Mouse (Mus musculus) frontal cortex, adult 2 months (tissue): ENCODE results near the gene Cebpa. TPM values are rescaled to one million over a fixed set of nuclear protein-coding genes. Genes with fewer than 3 reads are reported as not detected.

Experiments used
- DNase-seq, 2 experiments: peaks; one replicate each; pipeline ENCODE4 v3.0.0; 2022; ENCODE audit warnings: low spot score in 1 of 2; ENCODE audit errors: extremely low spot score in 1 of 2
- polyA plus RNA-seq: library from polyadenylated mRNA; depleted of rRNA; stranded (reverse); fragments of >200 nt; gene quantifications from 2 replicates; pipeline ENCODE4 v1.2.3, GENCODE M21; 2012

The Cebpa gene
- polyA plus RNA-seq, 1 experiment: 5.3 TPM

DNA sequence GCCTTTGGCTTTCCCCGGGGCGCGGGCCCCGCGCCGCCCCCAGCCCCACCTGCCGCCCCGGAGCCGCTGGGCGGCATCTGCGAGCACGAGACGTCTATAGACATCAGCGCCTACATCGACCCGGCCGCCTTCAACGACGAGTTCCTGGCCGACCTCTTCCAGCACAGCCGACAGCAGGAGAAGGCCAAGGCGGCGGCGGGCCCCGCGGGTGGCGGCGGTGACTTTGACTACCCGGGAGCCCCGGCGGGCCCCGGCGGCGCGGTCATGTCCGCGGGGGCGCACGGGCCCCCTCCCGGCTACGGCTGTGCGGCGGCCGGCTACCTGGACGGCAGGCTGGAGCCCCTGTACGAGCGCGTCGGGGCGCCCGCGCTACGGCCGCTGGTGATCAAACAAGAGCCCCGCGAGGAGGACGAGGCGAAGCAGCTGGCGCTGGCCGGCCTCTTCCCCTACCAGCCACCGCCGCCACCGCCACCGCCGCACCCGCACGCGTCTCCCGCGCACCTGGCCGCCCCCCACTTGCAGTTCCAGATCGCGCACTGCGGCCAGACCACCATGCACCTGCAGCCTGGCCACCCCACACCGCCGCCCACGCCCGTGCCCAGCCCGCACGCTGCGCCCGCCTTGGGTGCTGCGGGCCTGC is 533 bp downstream of the Cebpa start:
- peak in 1 of 2 experiments; percentile 21 for DNase-seq

DNA sequence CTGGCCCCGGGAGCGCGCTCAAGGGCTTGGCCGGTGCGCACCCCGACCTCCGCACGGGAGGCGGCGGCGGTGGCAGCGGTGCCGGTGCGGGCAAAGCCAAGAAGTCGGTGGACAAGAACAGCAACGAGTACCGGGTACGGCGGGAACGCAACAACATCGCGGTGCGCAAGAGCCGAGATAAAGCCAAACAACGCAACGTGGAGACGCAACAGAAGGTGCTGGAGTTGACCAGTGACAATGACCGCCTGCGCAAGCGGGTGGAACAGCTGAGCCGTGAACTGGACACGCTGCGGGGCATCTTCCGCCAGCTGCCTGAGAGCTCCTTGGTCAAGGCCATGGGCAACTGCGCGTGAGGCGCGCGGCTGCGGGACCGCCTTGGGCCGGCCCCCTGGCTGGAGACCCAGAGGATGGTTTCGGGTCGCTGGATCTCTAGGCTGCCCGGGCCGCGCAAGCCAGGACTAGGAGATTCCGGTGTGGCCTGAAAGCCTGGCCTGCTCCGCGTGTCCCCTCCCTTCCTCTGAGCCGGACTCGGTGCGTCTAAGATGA is 1.1 kb downstream of the Cebpa start:
- no peak for DNase-seq

DNA sequence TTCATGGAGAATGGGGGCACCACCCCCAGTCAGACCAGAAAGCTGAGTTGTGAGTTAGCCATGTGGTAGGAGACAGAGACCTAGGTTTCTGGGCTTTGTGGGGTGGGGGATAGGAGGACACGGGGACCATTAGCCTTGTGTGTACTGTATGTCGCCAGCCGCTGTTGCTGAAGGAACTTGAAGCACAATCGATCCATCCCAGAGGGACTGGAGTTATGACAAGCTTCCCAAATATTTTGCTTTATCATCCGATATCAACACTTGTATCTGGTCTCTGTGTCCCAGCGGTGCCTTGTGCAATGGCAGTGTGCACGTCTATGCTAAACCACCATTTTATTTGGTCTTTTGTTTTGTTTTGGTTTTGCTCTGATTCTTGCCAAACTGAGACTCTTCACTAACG is 2.1 kb downstream of the Cebpa start:
- no peak for DNase-seq

DNA sequence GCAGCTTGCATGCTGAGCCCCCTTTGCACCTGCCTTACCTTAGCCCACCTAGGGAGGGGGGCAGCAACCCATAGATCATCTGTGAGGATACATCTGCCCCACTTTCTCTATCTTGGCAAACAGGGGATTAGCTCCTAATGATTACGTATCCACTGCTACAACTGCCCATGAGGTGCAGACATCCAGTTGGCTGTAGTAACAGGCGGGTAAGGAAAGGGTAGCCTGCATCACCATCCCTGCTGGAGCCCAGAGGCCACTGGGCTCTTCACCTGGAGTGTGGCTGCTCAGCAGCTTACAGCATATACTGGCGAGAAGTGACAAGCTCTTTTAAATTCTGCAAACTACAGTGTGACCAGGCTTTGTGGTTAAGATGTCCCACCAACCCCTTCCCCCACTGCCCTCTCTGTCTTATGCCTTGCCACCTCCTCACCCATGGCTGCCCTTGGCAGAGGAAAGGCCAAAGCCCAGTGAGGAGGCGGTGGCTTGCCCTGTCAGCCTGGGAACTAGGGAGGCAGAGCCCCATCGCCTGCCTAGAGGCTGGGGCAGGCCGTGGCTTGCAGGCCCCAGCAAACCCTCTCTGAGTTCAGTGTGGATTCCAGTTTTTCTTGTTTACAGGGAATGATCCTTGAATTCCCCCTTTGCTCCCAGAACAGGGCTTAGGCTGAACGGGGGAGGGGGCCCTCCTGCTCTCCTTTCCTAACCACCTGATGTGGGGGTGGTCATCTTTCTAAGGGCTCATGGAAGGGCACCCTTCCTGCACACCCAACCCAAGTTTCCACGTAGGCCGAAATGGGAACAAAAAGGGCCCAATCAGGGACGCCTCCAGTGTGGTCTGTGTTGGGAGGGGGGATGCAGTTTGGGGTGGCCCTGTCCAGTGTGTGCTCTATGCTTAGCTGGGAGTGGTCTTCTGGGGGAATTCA is 3.6 kb downstream of the Cebpa start:
- no peak for DNase-seq

DNA sequence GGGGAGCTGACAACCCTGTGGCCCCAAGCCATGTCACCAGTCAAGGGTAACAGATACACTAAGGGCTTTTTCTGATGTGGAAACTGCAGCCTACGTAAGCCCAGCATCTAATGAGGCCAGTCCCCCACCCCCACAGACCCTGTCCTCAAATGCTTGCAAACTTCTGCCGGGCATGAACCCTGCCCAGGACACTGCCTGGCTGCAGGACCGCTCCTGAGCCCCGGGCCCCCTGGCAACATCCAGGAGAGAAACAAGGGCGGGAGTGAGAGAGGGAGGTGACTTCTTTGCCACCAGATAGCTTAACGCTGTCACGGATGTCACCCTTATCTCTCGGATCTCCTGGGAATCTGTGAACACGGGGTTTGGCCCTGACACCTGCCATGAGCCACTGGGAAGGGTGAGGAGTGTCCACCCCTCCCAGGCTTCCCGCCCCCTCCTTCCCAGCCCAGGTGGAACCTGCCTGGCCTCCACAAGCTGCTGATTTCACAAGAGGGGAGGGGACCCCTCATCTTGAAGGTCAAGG is 4.4 kb downstream of the Cebpa start:
- no peak for DNase-seq

DNA sequence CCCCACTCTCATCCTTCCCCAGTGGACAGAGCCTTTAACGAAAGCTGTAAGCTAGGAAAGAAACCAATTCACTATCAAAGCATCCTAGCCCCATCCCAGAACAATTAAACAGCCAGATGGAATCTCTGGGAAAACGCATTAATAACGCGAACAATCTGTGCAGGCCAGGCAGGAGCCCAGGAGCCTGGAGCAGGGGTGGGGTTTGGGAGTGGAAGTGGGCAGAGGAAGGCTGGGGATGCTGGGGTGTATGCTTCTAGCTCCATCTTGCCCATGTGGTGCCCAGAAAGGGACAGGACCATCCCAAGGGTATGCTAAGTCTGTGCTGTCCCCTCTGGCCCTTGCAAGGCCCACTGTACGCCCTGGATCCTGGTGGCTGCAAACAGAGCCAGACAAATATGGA is 5.1 kb downstream of the Cebpa start:
- DNase-seq: no peak

DNA sequence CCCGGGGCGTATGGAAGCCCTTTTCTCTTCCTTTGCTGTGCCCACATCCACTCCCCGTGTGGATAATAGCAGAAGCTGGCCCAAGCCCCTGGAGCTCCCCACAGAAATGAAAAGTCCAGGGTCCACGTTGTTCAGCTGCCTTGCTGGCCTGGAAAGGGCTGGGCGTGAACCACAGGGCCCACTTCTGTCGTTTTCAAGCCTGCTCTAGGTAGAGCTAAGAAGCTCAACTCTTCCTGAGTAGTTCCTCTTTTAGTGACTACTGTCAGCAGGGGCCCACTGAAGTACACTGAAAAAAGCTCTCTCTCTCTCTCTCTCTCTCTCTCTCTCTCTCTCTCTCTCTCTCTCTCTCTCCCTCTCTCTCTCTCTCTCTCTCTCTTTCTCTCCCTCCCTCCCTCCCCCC is 5.7 kb downstream of the Cebpa start:
- no peak for DNase-seq

DNA sequence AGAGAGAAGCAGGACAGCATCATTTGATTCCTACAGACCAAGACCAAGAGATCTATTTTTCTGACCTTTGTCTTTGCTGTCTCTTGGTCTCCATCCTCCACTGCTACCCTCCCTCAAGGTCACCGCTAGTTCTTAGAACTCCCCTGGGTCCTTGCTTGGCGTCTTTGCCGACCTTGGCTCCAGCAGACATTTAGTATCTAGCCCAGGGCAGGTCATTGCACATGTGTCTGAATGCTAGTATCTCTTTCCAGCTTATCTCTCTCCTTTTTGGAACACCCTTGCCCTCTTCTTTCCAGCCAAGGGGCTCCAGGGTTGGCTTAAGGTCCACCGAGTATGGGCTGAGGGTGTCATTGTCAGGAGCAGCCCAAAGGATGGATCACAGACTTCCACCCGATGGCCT is 6.9 kb downstream of the Cebpa start:
- DNase-seq: no peak

DNA sequence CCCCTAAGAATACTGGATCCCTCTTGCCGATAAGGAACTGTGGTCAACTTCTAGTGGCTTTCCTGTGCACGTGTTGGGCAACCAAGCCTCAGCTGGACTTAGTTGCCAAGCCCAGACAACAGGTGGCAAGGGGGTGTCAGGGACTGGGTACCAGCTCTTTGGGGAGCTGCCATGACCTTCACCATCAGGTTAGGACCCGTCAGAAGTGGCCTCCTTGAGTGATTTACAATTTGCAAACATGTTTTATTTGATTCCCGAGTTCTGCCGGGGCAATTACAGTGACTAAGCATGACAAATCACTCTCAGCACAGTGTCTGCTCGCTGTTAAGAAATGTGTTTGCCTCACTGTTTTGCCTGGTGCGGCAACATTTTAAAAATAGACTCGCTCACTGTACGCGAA is 7.9 kb downstream of the Cebpa start:
- peak in 1 of 2 experiments; percentile 53 for DNase-seq

DNA sequence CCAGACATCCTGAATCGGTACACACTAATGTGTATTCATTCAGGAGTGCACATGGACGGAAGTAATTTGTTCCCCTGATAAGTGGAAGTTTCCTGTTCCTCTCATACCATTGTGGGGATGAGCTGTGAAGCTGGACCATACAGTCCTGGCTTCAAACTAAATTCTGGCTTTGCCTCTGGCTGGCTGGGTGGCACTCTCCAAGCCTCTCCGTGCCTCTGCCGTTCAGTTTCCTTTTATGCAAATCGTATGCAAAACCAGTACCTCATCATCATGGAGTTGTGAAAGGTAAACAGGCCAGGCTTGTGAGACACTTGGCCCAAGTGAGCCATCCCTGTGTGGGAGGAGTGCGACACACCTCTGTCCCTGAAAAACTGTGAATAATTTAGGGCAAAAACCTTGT is 8.6 kb downstream of the Cebpa start:
- no peak for DNase-seq

DNA sequence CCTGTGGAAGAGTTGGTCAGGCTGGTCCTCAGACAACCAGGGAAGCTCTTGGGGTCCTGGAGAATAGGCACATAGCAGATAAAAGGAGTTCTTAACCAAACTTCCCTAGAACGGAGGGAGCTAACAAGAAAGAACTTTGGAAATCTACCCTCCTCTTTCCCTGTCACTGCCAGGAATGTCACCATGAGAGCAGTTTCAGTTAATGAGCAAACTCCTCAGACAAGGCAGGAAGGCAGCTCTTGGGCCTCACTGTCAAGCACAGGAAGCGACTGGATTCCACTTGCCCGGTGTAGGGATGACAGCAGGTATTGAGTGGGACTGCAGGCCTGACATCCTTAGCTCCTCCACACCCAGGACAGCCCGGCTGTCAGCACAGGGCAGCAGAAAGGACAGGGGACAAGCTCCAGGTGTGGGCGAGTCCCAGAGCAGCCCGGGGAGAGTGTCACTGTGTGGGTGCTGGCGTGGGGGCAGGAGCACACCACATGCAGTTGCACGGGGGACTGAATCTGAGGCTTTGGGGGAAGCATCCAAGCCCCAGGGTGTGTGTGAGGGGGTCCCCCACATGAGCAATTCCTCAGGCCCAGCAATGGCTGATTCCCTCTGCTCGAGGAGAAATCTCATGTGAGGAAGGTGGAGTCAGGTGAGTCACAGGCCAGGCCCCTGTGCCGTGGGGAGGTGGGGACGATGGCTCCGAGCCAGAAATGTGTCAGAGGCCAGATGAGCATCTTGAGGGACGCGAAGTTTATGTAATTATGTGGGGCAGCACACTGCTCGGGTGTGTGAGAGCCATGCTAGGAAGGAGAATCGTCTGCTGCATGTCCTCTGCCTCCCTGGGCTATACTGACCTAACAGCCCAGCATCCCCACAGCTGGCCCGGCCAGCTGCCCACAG is 9.8 kb downstream of the Cebpa start:
- DNase-seq: no peak

DNA sequence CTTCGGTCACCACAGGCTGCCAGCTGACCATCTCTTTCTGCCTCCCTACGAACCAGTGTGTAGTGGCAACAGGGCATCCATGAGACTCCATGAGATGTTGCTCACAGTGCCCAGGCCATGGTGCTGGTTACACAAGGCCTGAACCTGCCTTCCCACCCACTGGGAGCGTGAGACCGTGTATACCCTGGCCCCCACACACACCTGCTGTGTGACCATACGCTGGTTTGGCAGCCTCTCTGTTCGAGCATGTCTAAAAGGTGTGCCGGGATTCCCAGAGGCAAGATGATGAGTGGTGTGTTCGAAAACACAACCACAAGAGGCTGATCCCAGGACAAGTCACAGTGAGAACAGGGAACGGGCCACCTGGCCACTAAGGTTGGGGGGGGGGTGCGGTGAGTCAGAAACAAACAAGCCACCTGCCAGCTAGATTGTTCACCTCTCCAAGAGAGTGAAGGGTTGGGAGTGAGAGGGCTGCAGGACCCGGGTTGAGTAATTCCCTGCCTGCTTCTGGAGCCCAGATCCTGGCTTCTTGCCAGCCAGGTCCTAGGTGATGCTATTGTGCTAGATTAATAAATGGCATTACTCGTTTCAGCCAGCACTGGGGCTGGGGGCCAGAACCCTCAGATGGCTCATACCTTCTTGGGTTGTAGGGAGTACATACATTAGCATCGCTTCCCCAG is 11.1 kb downstream of the Cebpa start:
- no peak for DNase-seq

DNA sequence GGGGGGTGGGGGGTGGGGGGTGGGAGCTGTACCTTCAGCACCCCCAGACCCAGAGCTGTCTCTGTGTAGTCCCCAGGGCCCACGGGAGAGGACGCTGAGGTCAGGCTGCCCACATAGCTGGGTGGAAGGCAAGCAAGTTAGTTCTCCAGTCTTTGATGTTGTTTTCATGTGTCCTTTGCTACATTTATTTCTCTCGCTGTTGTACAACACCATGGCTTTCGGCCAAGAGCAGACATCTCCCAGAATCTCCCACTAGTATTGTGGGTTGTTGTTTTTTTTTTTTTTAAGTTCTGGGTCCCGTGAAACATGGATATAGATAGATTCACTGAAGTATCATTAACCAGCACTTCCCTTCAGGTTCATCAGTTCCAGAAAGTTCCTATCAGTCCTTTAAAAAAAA is 11.8 kb downstream of the Cebpa start:
- DNase-seq: no peak

DNA sequence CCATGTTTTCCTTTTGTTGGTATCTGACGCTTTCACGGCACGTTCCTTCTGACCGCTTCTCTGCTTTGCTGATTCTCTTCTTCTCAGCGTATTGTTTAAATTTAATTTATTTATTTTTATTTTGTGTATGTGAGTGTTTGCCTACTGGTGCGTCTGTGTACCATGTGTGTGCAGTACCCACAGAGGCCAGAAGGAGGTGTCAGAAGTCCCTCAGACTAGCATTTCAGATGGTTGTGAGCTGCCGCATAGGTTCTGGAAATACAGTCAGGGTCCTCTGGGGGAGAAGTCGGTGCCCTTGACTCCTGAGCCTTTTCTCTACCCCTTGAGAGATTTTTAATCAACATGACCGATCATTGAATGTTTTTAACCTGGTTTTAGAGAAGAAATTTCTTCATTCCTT is 12.5 kb downstream of the Cebpa start:
- no peak for DNase-seq

DNA sequence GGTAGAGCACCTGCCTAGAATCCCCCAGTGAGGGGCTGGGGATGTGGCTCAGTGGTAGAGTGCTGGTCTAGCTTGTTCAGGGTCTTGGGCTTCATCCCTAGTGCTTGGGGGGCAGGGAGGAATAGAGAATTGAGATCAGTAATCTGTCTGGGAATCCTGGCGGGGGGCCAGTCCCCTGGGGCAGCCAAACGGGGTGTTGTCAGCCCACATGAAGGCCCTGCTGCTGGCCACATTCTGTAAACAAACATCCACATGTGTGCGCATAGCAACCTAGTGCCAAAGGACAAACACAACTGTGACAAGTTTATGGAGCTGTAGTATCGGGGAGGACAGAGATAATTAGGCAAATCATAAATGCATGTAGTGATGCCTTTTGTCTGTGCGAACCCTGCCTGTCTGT is 15.5 kb downstream of the Cebpa start:
- no peak for DNase-seq

DNA sequence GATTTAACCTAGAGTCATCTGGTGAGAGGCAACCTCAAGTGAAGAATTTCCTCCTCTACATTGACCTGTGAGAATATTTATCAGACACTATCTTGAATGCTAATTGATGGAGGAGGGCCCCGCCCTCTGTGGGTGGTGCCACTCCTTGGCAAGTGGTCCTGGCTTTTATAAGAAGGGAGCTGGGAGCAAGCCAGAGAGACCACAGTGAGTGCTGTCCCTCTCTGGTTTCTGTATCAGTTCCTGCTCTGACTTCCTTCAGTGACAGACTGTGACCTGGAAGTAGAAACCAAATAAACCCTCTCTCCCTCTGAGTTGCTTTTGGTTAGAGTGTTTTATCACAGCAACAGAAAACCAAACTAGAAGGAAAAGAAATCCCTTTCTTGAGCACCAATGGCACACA is 18.4 kb downstream of the Cebpa start:
- no peak for DNase-seq

DNA sequence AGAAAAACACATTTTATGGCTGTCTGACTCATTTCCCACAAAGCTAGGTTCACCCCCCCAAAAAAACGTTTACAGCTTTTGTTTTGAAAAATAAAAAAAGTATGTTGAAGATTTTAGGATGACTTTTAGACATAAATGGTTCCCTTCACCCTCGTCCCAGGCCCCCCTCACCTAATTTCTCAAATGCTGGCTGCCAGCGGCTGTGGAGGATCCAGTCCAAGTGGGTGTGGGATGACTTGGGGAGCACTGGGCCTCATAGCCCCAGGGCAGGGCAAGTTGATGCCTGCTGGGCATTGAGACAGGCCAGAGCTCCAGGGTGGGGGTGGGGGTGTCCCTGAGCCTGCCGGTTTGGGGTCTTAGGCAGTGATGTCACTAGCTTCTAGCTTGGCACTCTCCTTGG is 19.4 kb downstream of the Cebpa start:
- no peak for DNase-seq

DNA sequence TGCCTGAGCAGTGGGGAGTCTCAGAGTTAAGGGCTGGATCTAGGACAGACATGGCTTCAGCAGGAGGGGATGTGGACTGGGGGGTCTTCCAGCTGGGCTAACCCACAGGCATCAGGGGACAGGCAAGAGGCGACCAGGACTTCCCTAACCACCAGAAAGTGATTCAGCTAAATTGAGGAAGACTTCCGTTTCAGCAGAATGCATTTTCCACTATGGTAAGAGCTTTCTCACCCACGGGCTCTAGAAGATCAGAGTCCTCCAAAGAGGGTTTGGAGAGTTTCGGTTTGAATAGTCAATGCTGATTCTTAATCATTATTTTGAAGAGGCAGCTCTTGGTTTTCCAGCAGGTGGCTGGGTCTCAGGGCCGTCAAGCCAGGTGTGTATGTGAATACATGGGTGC is 20.8 kb downstream of the Cebpa start:
- no peak for DNase-seq

DNA sequence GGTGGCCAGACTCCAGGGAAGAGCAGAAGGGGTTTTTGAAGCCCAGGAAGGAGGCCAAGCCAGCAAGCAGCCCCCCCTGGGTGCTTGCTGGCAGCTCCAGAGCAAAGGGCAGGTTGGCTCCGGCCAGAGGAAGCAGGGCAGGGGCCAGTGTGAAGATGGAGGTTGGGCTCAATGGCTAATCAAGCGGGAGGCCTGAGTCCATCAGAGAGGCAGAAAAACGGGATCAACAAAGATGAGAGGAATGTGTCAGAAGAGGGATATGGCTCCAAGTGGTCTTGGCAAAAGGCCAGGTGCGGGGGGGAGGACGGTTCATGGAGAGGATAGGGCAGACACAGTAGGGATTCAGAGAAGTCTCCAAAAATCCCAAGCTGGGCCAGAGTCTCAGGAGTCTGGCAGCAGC is 22.4 kb downstream of the Cebpa start:
- DNase-seq: no peak

DNA sequence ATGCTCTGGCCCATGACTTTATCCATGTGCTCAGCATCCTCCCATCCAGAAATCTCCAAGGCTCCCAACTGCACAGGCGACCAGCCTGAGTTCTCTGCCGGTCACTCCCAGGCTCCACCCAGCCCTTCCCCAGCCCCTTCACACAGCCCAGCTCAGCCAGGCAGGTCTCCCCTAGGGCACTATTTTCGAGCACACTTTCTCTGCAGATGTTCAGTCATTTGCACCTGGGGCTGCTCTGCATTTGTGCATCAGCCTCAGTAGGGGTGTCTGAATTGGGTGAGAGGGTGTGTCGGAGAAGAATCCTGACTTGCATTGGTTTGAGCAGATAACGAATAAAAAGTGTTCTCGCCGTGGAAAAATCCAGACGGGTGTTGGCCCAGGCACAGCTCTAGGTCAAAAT is 23.4 kb downstream of the Cebpa start:
- DNase-seq: no peak
